Mouse (Mus musculus) megakaryocyte, embryonic 14.5 days (primary cell): ENCODE measurements around the gene Mus81. TPM values are rescaled to one million over a fixed set of nuclear protein-coding genes. Genes with fewer than 3 reads are reported as not detected.

Source experiments
- H3K27me3 ChIP-seq: replicated peaks from 2 replicates; pipeline ENCODE3; 2012; ENCODE audit warnings: inconsistent platforms
- H3K36me3 ChIP-seq: replicated peaks from 2 replicates; pipeline ENCODE3; 2012; ENCODE audit warnings: low read length, inconsistent platforms, mixed read lengths
- H3K4me1 ChIP-seq: 2 replicates; pipeline ENCODE4 v1.6.1; 2012; ENCODE audit warnings: inconsistent platforms
- H3K4me3 ChIP-seq: replicated peaks from 2 replicates; pipeline ENCODE3; 2012; ENCODE audit warnings: moderate library complexity, mild to moderate bottlenecking, inconsistent platforms
- H3K9me3 ChIP-seq: 2 replicates; pipeline ENCODE4 v1.6.1; 2012; ENCODE audit warnings: inconsistent platforms
- FLI1 ChIP-seq: IDR thresholded peaks from 2 replicates; pipeline ENCODE4 v1.6.1; 2012; ENCODE audit warnings: low read length, inconsistent platforms, mixed read lengths
- GATA1 ChIP-seq: IDR thresholded peaks from 3 replicates; pipeline ENCODE4 v1.6.1; 2012; ENCODE audit warnings: mixed read lengths, low read length, inconsistent platforms, borderline replicate concordance
- polyA plus RNA-seq: library from polyadenylated mRNA; stranded (reverse); fragments of >175 nt; gene quantifications from 2 replicates; pipeline ENCODE4 v1.2.3, GENCODE M21; 2012; ENCODE audit warnings: low replicate concordance; ENCODE audit not compliant: insufficient read depth

The Mus81 gene
- polyA plus RNA-seq, 1 experiment, result 40.1 TPM

GRCm38 (mm10) chr19:5459896-5460295, 28.3 kb downstream of the Mus81 start:
- TF ChIP-seq FLI1 (no peak), GATA1 (no peak)
- Histone ChIP-seq H3K36me3 (peaks cover 42% of the 10 kb centered on the region), H3K4me3 (peak overlapping the region; percentile 100), H3K4me1 (peaks cover 71% of the 10 kb centered on the region), H3K27me3 (no peaks in the 10 kb centered on the region), H3K9me3 (no peaks in the 10 kb centered on the region)

- H3K4me1 ChIP-seq, result peaks cover 65% of the 10 kb centered on the region
- no peak for TF ChIP-seq FLI1
- no peak for TF ChIP-seq GATA1
- H3K36me3 ChIP-seq, result peaks cover 42% of the 10 kb centered on the region
Measured at GRCm38 (mm10) chr19:5459019-5459418, 29.2 kb downstream of the Mus81 start.

GRCm38 (mm10) chr19:5457746-5458442, 30.3 kb downstream of the Mus81 start, which contains the start of gene Ccdc85b:
Ccdc85b (minus strand) TSS chr19:5457894.
- H3K4me1 ChIP-seq, result peaks cover 57% of the 10 kb centered on the region
- TF ChIP-seq GATA1 (no peak), FLI1 (no peak)
- peak within 1 kb of the TSS; percentile 97 for H3K4me3 ChIP-seq
- no peaks in the 10 kb centered on the region for H3K9me3 ChIP-seq
- peaks cover 35% of the 10 kb centered on the region for H3K36me3 ChIP-seq
- no peaks in the 10 kb centered on the region for H3K27me3 ChIP-seq

More at GRCm38 (mm10) chr19:5459019-5459418, 29.2 kb downstream of the Mus81 start:
- no peak overlapping the region for H3K4me3 ChIP-seq
- no peaks in the 10 kb centered on the region for H3K27me3 ChIP-seq
- no peaks in the 10 kb centered on the region for H3K9me3 ChIP-seq

GRCm38 (mm10) chr19:5456922-5457745, 31.1 kb downstream of the Mus81 start:
- TF ChIP-seq GATA1 (no peak), FLI1 (no peak)
- Histone ChIP-seq H3K27me3 (no peaks in the 10 kb centered on the region), H3K4me1 (peaks cover 57% of the 10 kb centered on the region), H3K36me3 (peaks cover 28% of the 10 kb centered on the region), H3K9me3 (no peaks in the 10 kb centered on the region), H3K4me3 (peak overlapping the region; percentile 97)

GRCm38 (mm10) chr19:5456241-5456921, 31.8 kb downstream of the Mus81 start:
- no peaks in the 10 kb centered on the region for H3K9me3 ChIP-seq
- H3K27me3 ChIP-seq, result peaks cover 4% of the 10 kb centered on the region
- peak overlapping the region; percentile 97 for H3K4me3 ChIP-seq
- H3K4me1 ChIP-seq, result peaks cover 56% of the 10 kb centered on the region
- TF ChIP-seq FLI1 (no peak), GATA1 (no peak)
- peaks cover 20% of the 10 kb centered on the region for H3K36me3 ChIP-seq

- Histone ChIP-seq H3K27me3 (peaks cover 9% of the 10 kb centered on the region), H3K9me3 (no peaks in the 10 kb centered on the region), H3K36me3 (peaks cover 20% of the 10 kb centered on the region), H3K4me1 (peaks cover 50% of the 10 kb centered on the region), H3K4me3 (peak overlapping the region; percentile 72)
- TF ChIP-seq GATA1 (no peak), FLI1 (no peak)
Measured at GRCm38 (mm10) chr19:5455568-5455967, 32.6 kb downstream of the Mus81 start.

- H3K4me3 ChIP-seq, result no peak overlapping the region
- peaks cover 53% of the 10 kb centered on the region for H3K4me1 ChIP-seq
- TF ChIP-seq GATA1 (no peak), FLI1 (no peak)
- peaks cover 14% of the 10 kb centered on the region for H3K27me3 ChIP-seq
- no peaks in the 10 kb centered on the region for H3K9me3 ChIP-seq
- peaks cover 20% of the 10 kb centered on the region for H3K36me3 ChIP-seq
Measured at GRCm38 (mm10) chr19:5455037-5455436, 33.2 kb downstream of the Mus81 start.

- TF ChIP-seq GATA1 (no peak), FLI1 (no peak)
- Histone ChIP-seq H3K9me3 (no peaks in the 10 kb centered on the region), H3K4me3 (no peak overlapping the region), H3K27me3 (peaks cover 44% of the 10 kb centered on the region), H3K4me1 (peaks cover 64% of the 10 kb centered on the region), H3K36me3 (peaks cover 20% of the 10 kb centered on the region)
Measured at GRCm38 (mm10) chr19:5451766-5452165, 36.4 kb downstream of the Mus81 start.

- H3K27me3 ChIP-seq, result peaks cover 64% of the 10 kb centered on the region
Measured at GRCm38 (mm10) chr19:5449673-5450072, 38.5 kb downstream of the Mus81 start.

More at GRCm38 (mm10) chr19:5449673-5450072, 38.5 kb downstream of the Mus81 start:
- no peak overlapping the region for H3K4me3 ChIP-seq
- TF ChIP-seq GATA1 (no peak), FLI1 (no peak)
- no peaks in the 10 kb centered on the region for H3K9me3 ChIP-seq
- H3K4me1 ChIP-seq, result peaks cover 50% of the 10 kb centered on the region
- peaks cover 11% of the 10 kb centered on the region for H3K36me3 ChIP-seq
